Mouse (Mus musculus) C2C12 (cell line): Measurements from ENCODE around the gene Pde11a.

Source experiments
- CTCF ChIP-seq: IDR thresholded peaks from one replicate; pipeline ENCODE4 v1.5.1; 2011; ENCODE audit not compliant: control insufficient read depth, insufficient read depth, insufficient read length
- USF1 ChIP-seq: IDR thresholded peaks from one replicate; pipeline ENCODE4 v1.6.1; 2011; ENCODE audit warnings: low read depth, mild to moderate bottlenecking, control low read depth, moderate library complexity

DNA sequence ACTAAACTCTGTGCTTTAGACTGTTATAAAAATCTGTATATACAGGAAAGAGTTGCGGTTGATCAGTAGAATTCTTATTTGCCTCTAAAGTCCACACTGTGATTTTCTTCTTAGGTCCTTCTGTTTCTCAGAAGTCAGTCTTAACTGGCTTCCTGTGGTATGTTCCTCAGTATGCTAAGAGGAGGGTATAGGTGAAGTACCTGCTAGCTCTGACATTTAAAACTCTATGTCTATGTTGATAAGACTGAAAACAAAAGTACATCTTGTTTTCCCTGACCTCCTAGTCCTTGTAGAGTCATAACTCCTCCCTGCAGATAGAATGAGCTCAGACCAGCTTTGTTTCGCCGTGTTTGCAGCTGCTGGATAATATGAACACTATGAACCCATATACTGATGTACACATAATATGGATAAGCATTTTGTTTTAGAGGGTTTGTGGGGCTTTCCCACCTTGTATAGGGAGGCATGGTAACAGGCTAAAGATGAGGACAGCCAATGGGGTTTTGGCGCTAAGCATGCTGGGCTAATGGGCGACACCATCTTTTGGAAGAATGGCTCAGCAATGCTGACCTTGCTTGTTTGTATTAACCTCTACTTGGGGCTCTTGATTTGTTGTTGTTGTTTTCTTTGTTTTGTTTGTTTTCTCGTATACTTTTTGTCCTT lies 36.1 kb upstream of the Pde11a start:
- TF ChIP-seq USF1, result no peak
- no peak for TF ChIP-seq CTCF
